Mouse (Mus musculus): ENCODE data around the gene Hoxd9. TPM values are rescaled to one million over a fixed set of nuclear protein-coding genes. Genes with fewer than 3 reads are reported as not detected.
A peak's percentile ranks its signal among the peaks of the same experiment; 100 is the strongest.

The Hoxd9 gene
- polyA plus RNA-seq, 1 experiment from 2014 or later = 5.9 TPM

DNA sequence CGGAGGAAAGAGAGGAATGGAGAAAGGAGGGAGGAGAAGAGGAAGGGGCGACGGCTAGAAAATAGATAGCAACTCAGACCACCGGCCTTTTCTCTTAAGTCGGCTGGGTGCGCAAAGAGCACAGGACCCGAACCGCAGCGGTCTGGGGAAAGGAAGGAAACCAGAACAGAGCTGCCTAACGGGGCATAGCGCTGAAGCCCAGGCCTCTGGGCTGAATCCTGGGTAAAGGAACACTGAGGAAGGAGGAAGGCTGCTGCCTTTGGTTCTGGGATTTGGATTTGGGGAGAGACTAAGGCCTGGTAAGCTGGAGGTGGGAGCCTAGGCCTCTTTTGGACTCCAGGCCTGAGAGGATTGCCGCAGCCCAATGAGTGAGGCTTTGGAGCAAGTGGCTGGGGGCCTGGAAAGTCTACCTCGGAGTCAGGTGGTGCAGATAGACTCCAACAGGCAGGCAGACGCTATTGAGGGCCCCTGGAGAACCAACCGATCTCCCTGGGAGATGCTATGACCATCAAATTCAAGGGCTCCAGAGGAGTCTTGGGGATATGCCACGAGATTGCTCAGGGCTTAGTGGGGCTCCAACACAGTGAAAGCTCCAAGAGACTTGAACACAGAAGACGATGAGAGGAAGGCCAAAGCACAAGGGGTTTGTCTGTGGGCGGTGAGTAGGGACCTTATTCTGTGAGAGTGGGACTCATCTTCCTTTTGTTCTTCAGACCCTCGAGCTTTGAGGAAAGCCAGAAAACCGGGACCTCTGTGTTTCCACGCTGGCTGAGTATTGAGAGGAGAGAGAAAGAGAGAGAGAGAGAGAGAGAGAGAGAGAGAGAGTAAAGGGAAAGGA, 16.7 kb upstream of the Hoxd9 start:
- H3K4me2 ChIP-seq (replicated peaks) = 0 out of 2 replicates have a peak overlapping the region, but pooled peaks have one; percentile 3

DNA sequence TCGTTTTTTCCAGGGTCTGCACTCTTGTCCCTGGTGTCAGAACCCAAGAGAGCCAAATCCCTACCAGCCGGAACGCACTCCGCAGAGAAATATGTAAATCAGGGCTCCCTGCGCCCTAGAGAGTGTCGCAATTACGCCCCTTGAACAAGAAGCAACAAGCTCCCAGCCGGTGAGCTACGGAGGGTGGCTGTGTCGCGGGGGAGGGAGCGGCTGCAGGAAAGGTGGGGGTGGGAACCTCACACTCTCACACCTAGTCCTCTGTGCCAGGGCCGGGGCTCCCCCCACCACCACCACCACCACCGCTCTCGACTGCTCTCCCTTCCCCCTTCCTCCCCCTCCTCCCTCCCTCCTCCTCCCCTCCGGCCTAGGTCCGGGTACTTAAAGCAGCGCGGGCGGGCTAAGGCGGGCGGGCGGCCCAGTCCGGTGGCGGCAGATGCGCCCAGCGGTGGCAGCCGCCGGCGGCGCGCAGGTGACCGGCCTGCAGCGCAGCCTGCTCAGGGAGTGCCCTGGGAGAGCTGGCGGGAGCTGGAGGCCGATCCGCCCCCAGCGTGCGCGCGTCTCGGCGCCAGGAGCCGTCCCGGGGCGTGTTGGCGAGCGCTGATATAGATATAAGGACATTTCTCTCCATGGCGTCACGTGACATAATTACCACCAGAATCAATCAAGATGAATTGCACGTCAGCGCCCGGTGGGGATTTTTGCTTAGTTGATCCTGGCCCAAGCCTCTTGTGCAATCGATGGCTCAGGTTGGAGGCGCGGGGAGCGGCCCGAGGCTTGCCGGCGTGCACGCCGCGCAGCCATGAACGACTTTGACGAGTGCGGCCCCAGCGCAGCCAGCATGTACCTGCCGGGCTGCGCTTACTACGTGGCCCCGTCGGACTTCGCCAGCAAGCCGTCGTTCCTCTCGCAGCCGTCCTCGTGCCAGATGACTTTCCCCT, 15.7 kb upstream of the Hoxd9 start:
- 0 out of 2 replicates have a peak overlapping the region, but pooled peaks have one; percentile 32 for H3K9ac ChIP-seq
- no peaks in the 10 kb centered on the region for H3K36me3 ChIP-seq
- H3K4me2 ChIP-seq (replicated peaks) = peak overlapping the region; percentile 48
- H3K27ac ChIP-seq = no peak overlapping the region
- peak; percentile 54 for ATAC-seq
- H3K9me3 ChIP-seq = no peaks in the 10 kb centered on the region
- H3K4me1 ChIP-seq (replicated peaks) = peaks cover 17% of the 10 kb centered on the region
- peak overlapping the region; percentile 36 for H3K4me3 ChIP-seq (replicated peaks)
- WGBS = under 1% methylated on average over 78 of the region's 78 CpGs
- H3K27me3 ChIP-seq (replicated peaks) = peaks cover 92% of the 10 kb centered on the region

More for the DNA sequence above, 16.7 kb upstream of the Hoxd9 start:
- ATAC-seq = no peak
- no peaks in the 10 kb centered on the region for H3K9me3 ChIP-seq
- H3K9ac ChIP-seq = no peak overlapping the region
- H3K4me1 ChIP-seq (replicated peaks) = peaks cover 17% of the 10 kb centered on the region
- H3K4me3 ChIP-seq (replicated peaks) = peak overlapping the region; percentile 16; the same call in 1 of the 2 replicates
- H3K27me3 ChIP-seq (replicated peaks) = peaks cover 97% of the 10 kb centered on the region
- H3K36me3 ChIP-seq = no peaks in the 10 kb centered on the region
- WGBS = 5% methylated on average over 21 of the region's 21 CpGs
- H3K27ac ChIP-seq = no peak overlapping the region

DNA sequence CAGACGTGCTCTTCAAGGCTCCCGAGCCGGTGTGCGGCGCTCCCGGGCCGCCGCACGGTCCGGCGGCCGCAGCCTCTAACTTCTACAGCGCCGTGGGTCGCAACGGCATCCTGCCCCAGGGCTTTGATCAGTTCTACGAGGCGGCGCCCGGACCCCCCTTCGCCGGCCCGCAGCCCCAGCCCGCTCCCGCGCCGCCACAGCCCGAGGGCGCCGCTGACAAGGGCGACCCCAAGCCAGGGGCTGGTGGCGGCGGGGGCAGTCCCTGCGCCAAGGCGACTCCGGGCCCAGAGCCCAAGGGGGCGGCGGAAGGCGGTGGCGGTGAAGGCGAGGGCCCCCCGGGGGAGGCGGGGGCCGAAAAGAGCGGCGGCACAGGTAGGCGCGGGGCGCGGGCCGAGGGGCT, 14.7 kb upstream of the Hoxd9 start:
- H3K36me3 ChIP-seq = no peaks in the 10 kb centered on the region
- H3K9me3 ChIP-seq = no peaks in the 10 kb centered on the region
- WGBS = under 1% methylated on average over 45 of the region's 51 CpGs

DNA sequence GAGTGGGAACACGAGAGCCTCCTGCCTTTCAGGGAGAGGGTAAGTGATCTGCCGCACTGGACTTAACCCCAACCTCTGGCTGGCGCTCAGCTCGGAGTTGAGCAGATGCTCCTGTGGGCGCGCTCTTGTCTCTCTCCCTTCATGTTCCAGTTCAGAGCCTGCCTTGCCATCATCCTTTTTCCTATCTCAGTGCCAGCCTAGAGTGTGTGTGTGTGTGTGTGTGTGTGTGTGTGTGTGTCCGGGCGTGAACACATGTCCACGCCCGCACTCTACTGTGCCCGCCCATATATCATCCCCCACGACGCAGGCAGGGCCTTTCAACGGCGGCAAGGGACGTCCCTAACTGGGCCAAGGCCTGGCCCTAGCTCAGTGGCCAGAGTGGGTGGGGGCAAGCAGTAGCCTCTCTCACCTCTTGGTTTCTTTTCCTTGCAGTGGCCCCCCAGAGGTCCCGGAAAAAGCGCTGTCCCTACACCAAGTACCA, 14.0 kb upstream of the Hoxd9 start:
- Histone ChIP-seq H3K4me3 (replicated peaks) (peak overlapping the region; percentile 14; the same call in 1 of the 2 replicates), H3K27me3 (replicated peaks) (peaks cover 91% of the 10 kb centered on the region), H3K4me2 (replicated peaks) (no peak overlapping the region), H3K9me3 (no peaks in the 10 kb centered on the region), H3K4me1 (replicated peaks) (peaks cover 17% of the 10 kb centered on the region), H3K27ac (0 out of 2 replicates have a peak overlapping the region, but pooled peaks have one; percentile 14), H3K9ac (no peak overlapping the region), H3K36me3 (no peaks in the 10 kb centered on the region)
- ATAC-seq = no peak
- WGBS = 2% methylated on average over 18 of the region's 18 CpGs

More for the DNA sequence above, 14.7 kb upstream of the Hoxd9 start:
- Histone ChIP-seq H3K4me1 (replicated peaks) (peaks cover 17% of the 10 kb centered on the region), H3K27ac (no peak overlapping the region), H3K9ac (peak overlapping the region; percentile 32), H3K27me3 (replicated peaks) (peaks cover 92% of the 10 kb centered on the region), H3K4me2 (replicated peaks) (peak overlapping the region; percentile 48), H3K4me3 (replicated peaks) (peak overlapping the region; percentile 36)
- ATAC-seq = no peak

DNA sequence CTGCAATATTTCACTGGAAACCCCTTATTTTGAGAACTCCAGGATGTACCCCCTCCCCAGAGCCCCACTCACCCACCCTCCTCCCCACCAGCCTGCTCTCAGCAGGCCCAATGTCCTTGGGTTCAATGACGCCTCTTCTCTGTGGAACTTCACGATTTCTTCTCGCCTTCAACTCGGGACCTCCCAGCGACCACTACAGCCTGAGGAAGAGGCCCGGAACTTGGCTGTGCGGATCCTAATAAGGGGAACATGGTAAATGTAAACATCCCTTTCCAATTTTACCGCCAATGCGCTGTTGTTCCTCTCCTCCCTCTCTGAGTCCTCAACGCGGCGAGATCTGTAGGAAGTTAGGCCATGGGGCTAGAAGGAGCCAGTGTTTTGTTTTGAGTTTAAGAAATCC, 13.4 kb upstream of the Hoxd9 start:
- no peak for ATAC-seq
- 3% methylated on average over 12 of the region's 12 CpGs for WGBS
- Histone ChIP-seq H3K36me3 (no peaks in the 10 kb centered on the region), H3K4me2 (replicated peaks) (no peak overlapping the region), H3K27me3 (replicated peaks) (peaks cover 88% of the 10 kb centered on the region), H3K4me3 (replicated peaks) (peak overlapping the region; percentile 14; the same call in 1 of the 2 replicates), H3K9me3 (no peaks in the 10 kb centered on the region), H3K4me1 (replicated peaks) (peaks cover 17% of the 10 kb centered on the region), H3K9ac (no peak overlapping the region), H3K27ac (no peak overlapping the region)

DNA sequence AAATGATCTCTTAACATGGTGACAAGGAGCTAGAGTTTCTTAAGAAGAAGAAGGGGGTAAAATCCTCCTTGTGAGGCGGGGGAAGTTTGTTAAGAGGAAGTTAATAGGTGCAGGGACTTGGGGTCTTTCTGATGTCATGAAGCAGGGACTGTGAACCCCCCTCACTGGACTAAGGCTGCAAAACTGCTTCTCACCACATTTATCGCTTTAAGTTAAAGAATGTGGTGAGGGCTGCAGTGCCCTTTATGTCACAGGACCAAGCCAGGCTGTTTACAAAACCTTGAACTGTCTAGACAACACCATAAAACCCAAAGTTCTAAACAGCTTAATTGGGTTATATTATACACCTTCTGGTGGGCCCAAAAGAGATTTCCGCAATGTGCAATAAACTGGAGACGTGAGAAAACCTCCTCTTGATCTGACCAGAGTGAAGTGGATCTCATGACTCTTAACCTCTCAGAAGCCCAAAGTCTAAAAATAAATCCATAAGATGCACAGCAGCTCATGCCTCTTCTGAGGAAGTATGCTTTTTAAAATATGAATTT, 12.4 kb upstream of the Hoxd9 start:
- Histone ChIP-seq H3K4me3 (replicated peaks) (no peak overlapping the region), H3K4me1 (replicated peaks) (peaks cover 15% of the 10 kb centered on the region), H3K9ac (no peak overlapping the region), H3K4me2 (replicated peaks) (no peak overlapping the region), H3K36me3 (no peaks in the 10 kb centered on the region), H3K27ac (no peak overlapping the region), H3K27me3 (replicated peaks) (peaks cover 88% of the 10 kb centered on the region), H3K9me3 (no peaks in the 10 kb centered on the region)
- no peak for ATAC-seq
- WGBS = 17% methylated on average over 4 of the region's 4 CpGs

DNA sequence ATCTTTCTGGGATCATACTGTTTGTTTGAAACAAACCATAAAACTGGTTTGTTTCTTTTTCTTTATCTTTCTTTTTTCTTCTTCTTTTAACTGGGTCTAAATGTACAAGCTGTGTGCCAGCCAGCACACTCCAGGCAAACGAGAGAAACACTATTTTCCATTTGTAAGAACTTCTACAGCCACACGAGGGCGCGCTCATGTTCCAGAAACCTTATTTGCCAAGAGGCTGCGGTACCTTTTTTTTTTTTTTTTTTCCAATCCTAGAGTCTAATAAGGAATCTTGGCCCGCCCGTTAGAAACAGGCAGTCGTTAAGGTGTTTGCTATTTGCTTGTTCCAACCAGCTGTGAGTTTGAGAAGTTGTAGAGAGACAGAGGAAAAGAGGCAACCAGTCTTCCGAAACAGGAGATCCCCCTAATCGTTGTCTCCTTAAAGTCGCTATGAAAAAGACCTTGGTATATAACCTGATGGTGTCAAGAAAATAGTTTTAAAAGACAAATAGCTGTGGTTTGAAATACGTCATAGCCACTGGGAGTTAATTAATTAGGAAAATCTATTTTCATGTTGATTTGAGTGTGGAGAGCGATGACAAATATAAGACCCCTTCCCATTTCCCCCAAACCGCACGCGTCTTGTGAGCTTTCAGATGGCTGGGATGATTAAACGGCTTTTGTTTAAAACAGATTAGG, 11.1 kb upstream of the Hoxd9 start:
- Histone ChIP-seq H3K4me3 (replicated peaks) (0 out of 2 replicates have a peak overlapping the region, but pooled peaks have one; percentile 1), H3K9ac (no peak overlapping the region)

DNA sequence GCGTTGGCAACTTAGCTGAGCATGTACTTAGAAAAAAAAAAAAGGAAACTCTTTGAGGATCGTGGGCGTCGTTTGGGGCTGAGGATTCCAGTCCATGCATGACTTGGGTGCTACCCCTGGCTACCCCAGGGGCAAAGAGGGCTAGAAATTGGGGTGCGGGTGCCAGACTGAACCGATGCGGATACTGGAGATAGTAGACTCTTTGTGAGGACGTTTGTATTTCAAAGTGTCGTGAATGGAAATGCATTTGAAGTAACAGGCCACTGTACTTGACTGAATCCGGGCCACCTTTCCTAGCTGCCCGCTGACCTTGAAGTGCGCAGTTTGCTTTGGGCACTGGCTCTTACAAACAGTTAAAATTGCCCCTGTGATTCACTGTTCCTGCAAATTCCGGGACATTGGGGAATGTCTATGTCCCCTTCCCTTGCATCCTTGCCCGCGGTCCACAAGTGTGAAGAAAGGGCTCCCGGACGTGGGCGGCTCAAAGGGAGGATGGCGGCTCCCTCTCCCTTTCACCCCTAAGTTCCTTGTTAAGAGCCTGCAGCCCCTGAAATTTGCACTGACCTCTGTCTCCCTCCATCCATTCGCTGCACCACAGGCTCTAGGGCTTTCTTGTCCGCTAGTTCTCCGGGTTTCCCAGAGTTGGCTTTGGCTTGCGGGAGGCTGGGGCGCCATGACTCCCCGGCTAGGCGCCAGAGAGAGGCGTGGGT, 10.4 kb upstream of the Hoxd9 start:
- no peaks in the 10 kb centered on the region for H3K9me3 ChIP-seq
- 2% methylated on average over 27 of the region's 27 CpGs for WGBS
- H3K4me1 ChIP-seq (replicated peaks) = peaks cover 14% of the 10 kb centered on the region
- peak overlapping the region; percentile 20 for H3K4me3 ChIP-seq (replicated peaks)
- H3K9ac ChIP-seq = no peak overlapping the region
- peaks cover 83% of the 10 kb centered on the region for H3K27me3 ChIP-seq (replicated peaks)
- no peaks in the 10 kb centered on the region for H3K36me3 ChIP-seq
- no peak overlapping the region; the same call in 1 of the 2 replicates for H3K4me2 ChIP-seq (replicated peaks)
- H3K27ac ChIP-seq = no peak overlapping the region
- no peak for ATAC-seq

More for the DNA sequence above, 11.1 kb upstream of the Hoxd9 start:
- Histone ChIP-seq H3K9me3 (no peaks in the 10 kb centered on the region), H3K36me3 (no peaks in the 10 kb centered on the region), H3K27ac (no peak overlapping the region), H3K4me2 (replicated peaks) (no peak overlapping the region), H3K27me3 (replicated peaks) (peaks cover 83% of the 10 kb centered on the region), H3K4me1 (replicated peaks) (peaks cover 17% of the 10 kb centered on the region)
- 7% methylated on average over 17 of the region's 17 CpGs for WGBS
- ATAC-seq = no peak

DNA sequence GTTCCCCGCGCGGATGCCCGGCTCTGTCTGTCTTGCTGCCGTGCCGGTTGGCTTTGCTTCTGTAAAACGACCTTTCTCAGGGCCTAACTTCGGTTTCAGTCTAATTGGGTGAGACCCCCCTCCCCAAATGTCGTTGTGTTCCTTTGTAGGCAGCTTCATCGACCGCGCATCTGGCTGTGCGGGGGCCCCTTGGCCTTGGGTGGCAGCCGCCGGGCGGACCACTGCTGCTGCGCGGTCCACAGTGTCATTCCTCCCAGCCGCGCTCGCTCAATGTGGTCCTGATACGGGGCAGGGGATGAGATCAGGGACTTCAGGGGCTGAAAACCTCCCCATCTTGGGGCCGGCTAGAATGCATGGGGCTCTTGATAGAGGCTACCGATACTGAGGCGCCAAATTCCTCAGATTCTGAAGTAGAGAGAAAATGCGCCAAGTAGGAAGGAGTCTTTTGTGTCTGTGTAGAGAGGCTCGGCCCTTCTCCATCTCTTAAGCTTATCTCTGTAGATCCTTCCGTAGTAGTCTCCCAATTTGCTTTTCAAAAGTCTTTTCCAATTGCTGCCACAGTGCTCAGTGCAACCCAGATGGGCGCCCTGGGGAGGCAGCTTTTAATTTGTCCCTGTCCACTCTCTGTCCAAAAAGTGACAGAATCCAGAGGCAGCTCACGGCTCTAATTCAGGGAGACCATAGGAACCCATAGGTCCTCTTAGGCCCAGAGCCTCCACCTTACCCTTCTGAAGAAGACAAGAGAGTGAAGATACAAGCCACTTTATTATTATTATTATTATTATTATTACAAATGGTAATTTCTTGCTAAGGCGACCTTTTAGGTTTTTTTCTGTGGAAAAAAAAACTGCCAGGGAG, 9.6 kb upstream of the Hoxd9 start:
- Histone ChIP-seq H3K4me3 (replicated peaks) (peak overlapping the region; percentile 20), H3K9me3 (no peaks in the 10 kb centered on the region), H3K27ac (no peak overlapping the region), H3K4me1 (replicated peaks) (peaks cover 11% of the 10 kb centered on the region), H3K27me3 (replicated peaks) (peaks cover 83% of the 10 kb centered on the region), H3K4me2 (replicated peaks) (no peak overlapping the region; the same call in 1 of the 2 replicates), H3K9ac (no peak overlapping the region), H3K36me3 (no peaks in the 10 kb centered on the region)
- ATAC-seq = no peak
- 1% methylated on average over 31 of the region's 31 CpGs for WGBS

DNA sequence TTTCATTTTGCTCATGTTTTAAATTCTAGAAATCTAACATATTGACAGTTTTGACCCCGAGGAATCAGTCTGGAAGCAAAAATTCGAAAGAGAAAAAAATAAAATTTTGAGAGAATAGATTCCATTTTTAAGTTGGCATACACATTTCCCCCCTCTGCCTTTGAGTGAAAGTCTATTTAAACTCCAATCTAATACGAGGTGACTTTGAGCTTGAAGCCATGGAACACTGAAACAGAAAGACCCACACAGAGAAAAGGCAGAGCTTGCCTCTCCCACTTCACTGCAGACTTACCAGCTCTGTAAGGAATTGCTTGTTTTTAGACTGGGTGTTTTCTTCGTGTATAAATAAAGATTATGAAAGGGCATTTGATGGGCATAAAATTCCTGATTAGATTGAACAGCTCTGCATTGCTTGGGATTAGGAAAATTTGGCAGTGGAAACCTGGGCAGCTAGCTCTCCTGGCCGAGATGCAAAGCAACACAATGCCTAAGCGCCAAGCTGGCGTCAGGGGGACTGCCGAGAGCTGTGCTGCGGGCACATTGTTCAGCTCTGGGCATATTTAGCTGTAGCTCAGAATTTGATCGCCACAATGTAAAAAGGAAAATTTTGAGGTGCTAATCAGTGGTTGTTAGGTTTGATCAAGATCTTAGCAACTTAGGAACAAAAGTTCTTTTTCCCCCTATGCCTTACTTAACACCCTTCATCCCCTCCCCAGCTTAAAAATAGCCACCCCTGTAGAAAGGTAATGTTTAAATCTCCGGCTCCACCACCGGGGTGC, 8.5 kb upstream of the Hoxd9 start:
- WGBS = 5% methylated on average over 12 of the region's 12 CpGs
- H3K4me2 ChIP-seq (replicated peaks) = 0 out of 2 replicates have a peak overlapping the region, but pooled peaks have one; percentile 9
- H3K27me3 ChIP-seq (replicated peaks) = peaks cover 83% of the 10 kb centered on the region
- H3K4me3 ChIP-seq (replicated peaks) = no peak overlapping the region
- no peaks in the 10 kb centered on the region for H3K36me3 ChIP-seq
- peaks cover 10% of the 10 kb centered on the region; the same call in 1 of the 2 replicates for H3K4me1 ChIP-seq (replicated peaks)
- H3K9me3 ChIP-seq = no peaks in the 10 kb centered on the region
- no peak overlapping the region for H3K27ac ChIP-seq
- H3K9ac ChIP-seq = no peak overlapping the region
- ATAC-seq = no peak
